Comparison of ENCODE assay signal across 8 mouse cellular contexts in genomic region chr11:107865128-107865527, GRCm38 (mm10). TPM values are rescaled to one million over a fixed set of nuclear protein-coding genes. Genes with fewer than 3 reads are reported as not detected.
DNase-seq lines count a peak whose midpoint lies in the region; ATAC-seq lines count a peak whose summit lies in the region.

No protein-coding gene starts in this region.

- DNase-seq in midbrain, embryonic 11.5 days (ENCODE audit: low spot score, missing footprints), result peak; percentile 98
- DNase-seq in hindlimb bud, embryonic 11.5 days (ENCODE audit: extremely low spot score, low read depth, low spot score), result peak; percentile 10
- peak; percentile 79 for DNase-seq in limb, embryonic 10.5 days (ENCODE audit: low spot score)
- DNase-seq in ovary, postnatal 14 days (ENCODE audit: low spot score), result peak; percentile 71
- DNase-seq in thymus, postnatal 14 days, result peak; percentile 74

- H3K9me3 ChIP-seq in midbrain, embryonic 11.5 days (ENCODE audit: control insufficient read depth, low read length), result no peaks in the 10 kb centered on the region
- H3K9me3 ChIP-seq in midbrain, embryonic 15.5 days, result no peaks in the 10 kb centered on the region
- no peaks in the 10 kb centered on the region for H3K9me3 ChIP-seq in limb, embryonic 10.5 days (replicated peaks)

- 20% methylated on average over 7 of the region's 7 CpGs for WGBS in midbrain, embryonic 11.5 days
- 19% methylated on average over 7 of the region's 7 CpGs for WGBS in midbrain, embryonic 15.5 days
- 20% methylated on average over 7 of the region's 7 CpGs for WGBS in limb, embryonic 10.5 days

- 0 out of 2 replicates have a peak, but pooled peaks have one; percentile 24 for ATAC-seq in midbrain, embryonic 11.5 days (ENCODE audit: low FRiP score)
- no peak for ATAC-seq in midbrain, embryonic 15.5 days (replicated peaks)
- ATAC-seq in cerebellum, adult (ENCODE audit: insufficient number of reproducible peaks, low FRiP score, low TSS enrichment), result 0 out of 2 replicates have a peak, but pooled peaks have one; percentile 61
- peak; percentile 62 for ATAC-seq in frontal cortex, adult (ENCODE audit: low TSS enrichment)

- no peaks in the 10 kb centered on the region for H3K36me3 ChIP-seq in midbrain, embryonic 11.5 days (ENCODE audit: control insufficient read depth, insufficient read depth, low read length)
- H3K36me3 ChIP-seq in midbrain, embryonic 15.5 days (replicated peaks), result no peaks in the 10 kb centered on the region
- no peaks in the 10 kb centered on the region for H3K36me3 ChIP-seq in limb, embryonic 10.5 days

- no peak overlapping the region for H3K27ac ChIP-seq in midbrain, embryonic 11.5 days (ENCODE audit: low read depth, low read length)
- H3K27ac ChIP-seq in midbrain, embryonic 15.5 days, result no peak overlapping the region
- H3K27ac ChIP-seq in limb, embryonic 10.5 days, result no peak overlapping the region

- no peaks in the 10 kb centered on the region for H3K27me3 ChIP-seq in midbrain, embryonic 11.5 days (ENCODE audit: control insufficient read depth, insufficient read depth, low read length)
- no peaks in the 10 kb centered on the region for H3K27me3 ChIP-seq in midbrain, embryonic 15.5 days (replicated peaks)
- no peaks in the 10 kb centered on the region for H3K27me3 ChIP-seq in limb, embryonic 10.5 days (ENCODE audit: low read depth, poor library complexity, severe bottlenecking)

- no peak overlapping the region for H3K9ac ChIP-seq in midbrain, embryonic 11.5 days (ENCODE audit: low read length)
- H3K9ac ChIP-seq in midbrain, embryonic 15.5 days, result no peak overlapping the region

- no peaks in the 10 kb centered on the region for H3K4me1 ChIP-seq in midbrain, embryonic 11.5 days (ENCODE audit: control insufficient read depth, insufficient read depth, low read length)
- H3K4me1 ChIP-seq in midbrain, embryonic 15.5 days, result peaks cover 3% of the 10 kb centered on the region; the same call in 1 of the 2 replicates
- H3K4me1 ChIP-seq in limb, embryonic 10.5 days, result no peaks in the 10 kb centered on the region

- H3K4me3 ChIP-seq in midbrain, embryonic 11.5 days (ENCODE audit: low read depth, low read length), result no peak overlapping the region
- no peak overlapping the region for H3K4me3 ChIP-seq in midbrain, embryonic 15.5 days
- no peak overlapping the region for H3K4me3 ChIP-seq in limb, embryonic 10.5 days

- no peak overlapping the region for H3K4me2 ChIP-seq in midbrain, embryonic 11.5 days
- no peak overlapping the region for H3K4me2 ChIP-seq in midbrain, embryonic 15.5 days

RNA-seq across cellular contexts. Expression of gene Cacng5, which starts 49.7 kb away (rescaled TPM):
- polyA plus RNA-seq in midbrain, embryonic 11.5 days (2014; fragmentation: Nextera tagmentation; extraction: Ambion mirVana), result 1.0 and 1.3 TPM in 2 replicates
- polyA plus RNA-seq in midbrain, embryonic 15.5 days (2015; fragmentation: Nextera tagmentation; extraction: Ambion mirVana), result 9.7 and 11.1 TPM in 2 replicates
- polyA plus RNA-seq in limb, embryonic 10.5 days (2016; fragmentation: Nextera tagmentation; extraction: Ambion mirVana), result 0.05 TPM in 2 replicates

Comparison
In these comparisons a context has a peak if more than half of its experiments do, and no peak if none do; other contexts are left out.
1. DNase-seq: peak in every context shown above with its lines; median percentile 98 in midbrain, embryonic 11.5 days; 79 in limb, embryonic 10.5 days; 74 in thymus, postnatal 14 days; 71 in ovary, postnatal 14 days; 10 in hindlimb bud, embryonic 11.5 days.